Mouse (Mus musculus): Measurements from ENCODE around the gene Rplp1.

DNA sequence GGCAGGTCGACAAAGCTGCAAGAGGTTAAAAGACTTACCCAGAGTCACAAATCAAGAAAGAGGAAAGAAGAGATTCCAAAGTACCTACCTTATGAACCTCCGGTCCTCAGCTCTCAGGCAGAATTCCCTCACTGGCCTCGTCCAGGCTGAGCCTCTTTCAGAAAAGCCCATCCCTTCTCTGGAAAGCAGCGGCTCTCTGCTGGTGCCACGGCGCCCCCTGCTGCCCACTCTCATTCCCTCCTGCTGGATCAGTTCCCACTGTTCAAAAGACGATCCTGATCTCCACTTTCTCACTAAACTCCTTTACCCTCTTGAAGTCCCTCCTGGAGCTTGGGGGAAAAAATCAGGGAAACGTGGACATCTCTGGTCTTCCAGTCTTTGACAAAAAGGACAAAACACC is 15.9 kb downstream of the Rplp1 start:
- TF ChIP-seq CTCF (IDR thresholded peaks at IDR 0.05; ENCODE audit: low read depth, low read length) (peak; percentile 90), POLR2A (IDR thresholded peaks at IDR 0.05; ENCODE audit: extremely low read depth, insufficient read depth, low read length) (no peak)

Data from liver, adult 2 months (tissue).